Mouse (Mus musculus): Measurements from ENCODE around the gene Apbb1. TPM values are rescaled to one million over a fixed set of nuclear protein-coding genes. Genes with fewer than 3 reads are reported as not detected.

The Apbb1 gene
- total RNA-seq, 2 experiments from 2014 or later, result 57.5 to 59.1 TPM

DNA sequence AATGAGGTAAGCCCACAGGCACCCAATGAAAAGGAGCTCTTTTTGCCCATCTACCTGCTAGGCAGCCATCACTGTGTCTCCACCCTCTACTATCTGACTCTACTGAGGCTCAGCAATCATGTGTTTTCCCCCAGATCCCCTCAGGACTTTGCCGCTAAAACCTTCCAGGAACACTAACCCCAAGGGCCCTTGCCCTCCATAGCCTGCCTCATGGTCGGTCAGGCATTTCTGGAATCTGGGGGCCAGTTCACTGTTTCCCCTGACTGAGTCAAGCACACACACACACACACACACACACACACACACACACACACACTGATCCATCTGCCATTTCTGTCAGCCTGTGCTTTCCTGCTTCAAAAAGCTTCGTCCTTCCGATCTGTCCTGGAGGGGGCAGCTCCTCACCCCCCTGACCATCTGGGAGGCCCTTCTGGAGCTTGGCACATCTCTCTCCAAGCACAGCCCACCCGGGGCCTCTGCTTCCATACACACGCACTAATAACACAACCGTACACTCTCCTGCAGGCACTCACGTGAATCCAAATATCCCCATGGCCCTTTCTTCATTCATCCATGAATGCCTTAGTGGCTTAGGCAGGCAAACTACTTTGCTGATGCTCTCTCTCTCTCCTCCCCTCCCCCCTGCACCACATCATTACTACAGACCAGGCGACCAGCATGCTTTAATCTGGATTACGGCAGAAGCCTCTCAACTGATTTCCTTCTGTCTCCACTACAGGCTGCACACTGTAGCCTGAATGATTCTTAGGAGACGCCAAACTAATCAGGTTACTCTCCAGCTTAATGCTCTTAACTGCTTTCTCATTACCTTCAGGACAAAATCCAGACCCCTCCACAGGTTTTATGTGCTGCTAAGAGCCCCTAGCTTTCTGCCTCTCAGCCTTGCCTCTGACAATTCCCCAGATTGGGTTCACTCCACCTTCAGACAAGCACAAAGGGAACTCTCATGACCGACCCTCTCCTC, 11.6 kb downstream of the Apbb1 start:
- DNase-seq, result no peak

- no peak for DNase-seq
These were observed 12.4 kb downstream of the Apbb1 start for GRCm38 (mm10) chr7:105568988-105569471.

DNA sequence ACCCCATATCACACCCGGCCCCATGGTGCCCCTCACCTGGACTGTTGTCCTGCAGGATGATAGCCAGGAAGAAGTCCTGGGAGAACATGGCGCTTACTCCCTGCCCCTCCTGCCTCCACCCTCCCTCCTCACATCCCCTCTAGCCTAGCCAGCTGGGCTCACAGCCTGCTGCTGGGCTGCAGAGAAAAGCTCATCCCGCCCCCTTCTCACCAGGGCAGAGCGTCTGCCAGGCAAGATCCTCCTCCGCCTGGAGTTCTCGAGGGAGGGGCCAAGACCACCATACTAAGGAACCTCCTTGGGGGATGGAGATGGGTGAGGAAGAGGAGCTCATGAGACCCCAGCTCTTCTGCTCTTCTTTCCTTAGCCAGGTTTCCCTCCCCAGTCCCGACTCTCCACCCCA, 12.9 kb downstream of the Apbb1 start:
- no peak for DNase-seq

DNA sequence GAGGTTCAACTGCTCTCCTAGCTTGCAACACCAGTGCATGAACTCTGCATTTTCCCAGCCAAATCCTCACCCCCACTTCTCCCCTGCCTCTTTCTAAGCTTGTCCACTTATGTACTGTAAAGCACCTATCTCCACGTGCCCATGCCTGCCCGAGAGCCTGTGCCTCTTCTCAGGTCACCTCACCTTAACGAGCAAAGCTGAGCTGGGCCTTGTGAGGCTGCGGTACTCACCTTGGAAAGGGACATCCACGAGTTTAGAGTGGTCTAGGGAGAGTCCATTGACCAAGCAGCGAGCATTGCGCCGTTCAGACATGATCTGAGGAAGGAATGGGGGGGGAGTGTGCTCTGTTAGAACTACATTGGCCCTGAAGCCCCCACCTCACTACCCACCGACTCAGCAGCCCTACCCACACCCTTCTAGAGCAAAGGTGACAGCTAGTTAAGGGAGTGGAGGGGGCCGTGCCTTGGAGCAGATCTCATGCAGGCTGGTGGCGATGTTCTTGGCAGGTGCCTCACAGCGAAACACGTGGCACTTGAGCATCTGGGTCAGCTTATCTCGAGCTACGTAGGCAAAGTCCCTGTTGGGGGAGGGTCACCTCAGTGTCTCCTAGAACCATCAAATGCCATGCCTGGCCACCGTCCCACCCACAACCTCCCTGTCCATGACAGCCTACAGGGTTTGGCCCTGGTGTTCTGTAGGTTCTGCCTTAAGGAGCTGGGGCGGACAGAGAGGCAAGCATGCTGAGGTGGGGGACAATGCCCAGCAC, 16.2 kb downstream of the Apbb1 start:
- DNase-seq, result peak; percentile 73

GRCm38 (mm10) chr7:105563367-105563766, 18.1 kb downstream of the Apbb1 start:
- no peak for DNase-seq

GRCm38 (mm10) chr7:105562317-105562716, 19.1 kb downstream of the Apbb1 start:
- DNase-seq, result no peak

DNA sequence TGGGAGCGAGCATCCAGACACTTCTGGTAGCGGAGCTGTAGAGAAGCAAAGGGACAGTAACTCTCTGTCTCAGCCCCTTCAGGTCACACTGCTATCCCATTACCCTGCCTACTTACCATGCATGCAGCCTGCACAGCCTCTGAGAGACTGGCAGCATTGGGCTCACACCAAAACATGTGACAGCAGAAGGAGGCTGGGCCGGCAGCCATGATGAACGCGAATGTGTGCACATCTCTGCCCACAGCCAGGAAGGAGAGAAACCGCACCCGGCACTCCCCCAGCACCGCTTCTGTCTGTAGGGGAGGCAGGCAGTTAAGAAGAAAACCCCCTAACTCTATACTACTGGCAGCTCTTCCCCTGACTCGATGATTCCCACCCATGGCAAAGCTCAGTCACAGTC, 22.4 kb downstream of the Apbb1 start:
- DNase-seq, result no peak

DNA sequence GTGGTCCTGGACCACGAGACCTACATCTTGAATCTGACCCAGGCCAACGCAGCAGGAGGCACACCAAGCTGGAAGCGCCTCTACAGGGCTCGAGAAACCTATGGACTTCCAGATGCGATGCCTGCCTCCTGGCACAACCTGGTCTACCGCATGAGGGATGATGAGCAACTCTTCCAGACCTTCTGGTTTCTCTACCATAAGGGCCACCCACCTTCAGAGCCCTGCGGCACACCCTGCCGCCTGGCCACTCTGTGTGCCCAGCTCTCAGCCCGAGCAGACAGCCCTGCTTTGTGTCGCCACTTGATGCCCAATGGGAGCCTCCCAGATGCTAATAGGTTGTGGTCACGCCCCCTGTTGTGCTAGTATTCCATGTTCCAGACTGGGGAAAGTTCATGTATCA, 23.8 kb downstream of the Apbb1 start:
- DNase-seq, result no peak

DNA sequence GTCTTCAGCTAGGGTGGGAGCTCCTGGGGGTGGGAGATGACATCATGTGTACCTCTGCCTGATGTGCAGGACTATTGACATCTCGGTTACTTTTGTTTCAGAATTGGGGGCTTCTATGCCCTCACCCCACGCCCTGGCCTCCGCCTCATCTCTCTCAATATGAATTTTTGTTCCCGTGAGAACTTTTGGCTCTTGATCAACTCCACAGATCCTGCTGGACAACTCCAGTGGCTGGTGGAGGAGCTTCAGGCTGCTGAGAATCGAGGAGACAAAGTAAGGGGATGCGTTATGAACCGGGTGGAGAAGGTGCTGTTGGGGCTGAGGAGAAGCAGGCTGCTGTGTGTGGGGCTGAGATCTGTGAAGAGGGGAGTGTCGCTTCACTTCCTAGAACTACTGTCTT, 25.0 kb downstream of the Apbb1 start:
- no peak for DNase-seq

DNA sequence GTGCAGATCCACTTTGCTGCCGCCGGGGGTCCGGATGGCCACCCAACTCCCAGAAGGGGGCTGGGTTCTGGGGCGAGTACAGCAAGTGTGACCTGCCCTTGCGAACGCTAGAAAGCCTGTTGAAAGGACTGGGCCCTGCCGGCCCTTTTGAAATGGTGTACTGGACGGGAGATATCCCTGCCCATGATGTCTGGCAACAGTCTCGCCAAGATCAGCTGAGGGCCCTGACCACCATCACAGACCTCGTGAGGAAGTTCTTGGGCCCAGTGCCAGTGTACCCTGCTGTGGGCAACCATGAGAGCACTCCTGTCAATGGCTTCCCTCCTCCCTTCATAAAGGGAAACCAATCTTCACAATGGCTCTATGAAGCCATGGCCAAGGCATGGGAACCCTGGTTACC, 25.9 kb downstream of the Apbb1 start:
- peak; percentile 46 for DNase-seq

- peak; percentile 92 for DNase-seq
These were observed 27.1 kb downstream of the Apbb1 start, which contains the start of gene Smpd1 for GRCm38 (mm10) chr7:105554212-105554942. Smpd1 (plus strand) TSS chr7:105554360.

DNA sequence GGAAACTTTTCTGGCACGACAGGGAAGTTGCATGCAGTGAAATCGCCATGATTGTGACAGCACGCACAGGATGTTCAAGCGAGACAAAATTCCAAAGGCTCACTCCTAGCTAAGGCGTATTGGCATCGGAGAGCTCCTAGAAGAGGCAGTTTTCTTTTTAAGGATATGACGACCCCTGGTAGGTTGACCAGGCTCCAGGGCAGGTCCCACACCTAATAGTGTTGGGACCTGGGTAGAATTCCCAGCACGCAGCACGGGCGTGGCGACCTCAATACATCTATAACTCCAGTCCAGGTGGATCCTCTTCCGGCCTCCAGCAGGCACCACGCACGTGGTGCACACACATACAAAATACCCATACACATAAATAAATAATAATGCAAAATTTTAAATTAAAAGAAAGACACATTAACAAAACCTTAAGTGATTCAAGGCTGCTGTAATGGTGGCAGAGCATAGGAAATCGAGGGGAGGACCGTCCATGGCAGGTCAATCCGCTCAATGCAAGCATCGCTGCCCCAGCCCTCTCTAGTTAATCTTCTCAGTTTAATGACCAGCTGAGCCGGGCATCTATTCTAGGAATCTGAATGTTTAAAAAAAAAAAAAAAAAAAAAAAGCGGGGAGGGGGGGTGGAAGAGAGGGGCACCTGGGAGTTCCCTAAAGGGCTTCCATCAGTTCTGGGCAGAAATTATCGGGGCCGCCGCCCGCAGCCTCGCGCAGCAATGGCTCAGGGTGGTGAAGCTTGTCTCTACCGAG, 27.8 kb downstream of the Apbb1 start:
- no peak for DNase-seq

GRCm38 (mm10) chr7:105549035-105549434, 32.4 kb downstream of the Apbb1 start:
- DNase-seq, result peak; percentile 51

DNA sequence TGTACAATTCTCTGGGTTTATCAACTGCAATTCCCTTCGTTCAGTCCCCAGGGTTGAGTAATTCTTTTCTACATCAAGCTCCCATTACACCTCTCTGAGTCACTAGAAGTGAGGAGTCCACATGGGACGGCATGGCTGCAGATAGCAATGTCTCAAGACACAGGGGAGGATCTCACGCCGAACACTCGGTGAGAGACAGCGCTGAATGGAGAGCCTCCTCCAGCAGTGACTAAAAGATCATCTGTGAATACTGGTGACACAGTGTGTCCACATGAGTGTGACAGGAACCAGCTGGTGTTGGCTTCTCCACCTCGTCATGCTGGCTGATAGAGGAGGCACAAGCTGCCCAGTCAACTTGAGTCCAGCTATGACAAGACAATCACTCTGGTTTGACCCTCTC, 33.5 kb downstream of the Apbb1 start:
- DNase-seq, result no peak

DNA sequence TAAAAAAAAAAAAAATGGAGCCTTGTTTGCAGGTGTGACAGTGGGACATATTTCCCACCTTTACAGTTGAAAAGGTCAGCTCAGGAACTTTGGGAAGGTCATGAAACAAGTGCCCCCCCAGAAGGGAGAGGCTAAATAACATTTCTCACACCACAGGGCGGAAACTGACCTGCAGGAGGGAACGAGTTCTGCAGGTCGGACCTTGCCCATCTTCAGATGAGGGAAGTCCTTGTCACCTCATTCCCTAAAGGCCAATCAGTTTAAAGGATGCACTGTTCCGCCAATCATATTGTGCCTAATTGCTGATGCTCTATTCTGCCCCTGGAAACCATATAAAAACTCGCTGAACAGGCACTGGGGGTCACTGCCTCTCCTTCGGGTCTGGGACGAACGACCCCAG, 35.5 kb downstream of the Apbb1 start:
- DNase-seq, result no peak

DNA sequence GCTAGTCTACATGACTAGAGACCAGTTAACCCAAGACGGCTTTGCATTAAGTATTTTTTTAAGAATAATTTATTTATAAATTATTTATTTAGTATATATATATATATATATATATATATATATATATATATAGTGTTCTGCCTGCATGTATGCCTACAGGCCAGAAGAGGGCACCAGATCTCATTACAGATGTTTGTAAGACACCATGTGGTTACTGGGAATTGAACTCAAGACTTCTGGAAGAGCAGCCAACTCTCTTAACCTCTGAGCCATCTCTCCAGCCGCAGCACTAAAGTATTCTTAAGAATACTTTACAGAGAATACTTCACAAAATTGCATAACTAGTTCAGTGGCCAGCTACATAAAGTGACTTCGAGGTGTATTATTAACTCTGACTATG, 47.3 kb downstream of the Apbb1 start:
- no peak for DNase-seq

GRCm38 (mm10) chr7:105528094-105528493, 53.4 kb downstream of the Apbb1 start:
- no peak for DNase-seq

DNA sequence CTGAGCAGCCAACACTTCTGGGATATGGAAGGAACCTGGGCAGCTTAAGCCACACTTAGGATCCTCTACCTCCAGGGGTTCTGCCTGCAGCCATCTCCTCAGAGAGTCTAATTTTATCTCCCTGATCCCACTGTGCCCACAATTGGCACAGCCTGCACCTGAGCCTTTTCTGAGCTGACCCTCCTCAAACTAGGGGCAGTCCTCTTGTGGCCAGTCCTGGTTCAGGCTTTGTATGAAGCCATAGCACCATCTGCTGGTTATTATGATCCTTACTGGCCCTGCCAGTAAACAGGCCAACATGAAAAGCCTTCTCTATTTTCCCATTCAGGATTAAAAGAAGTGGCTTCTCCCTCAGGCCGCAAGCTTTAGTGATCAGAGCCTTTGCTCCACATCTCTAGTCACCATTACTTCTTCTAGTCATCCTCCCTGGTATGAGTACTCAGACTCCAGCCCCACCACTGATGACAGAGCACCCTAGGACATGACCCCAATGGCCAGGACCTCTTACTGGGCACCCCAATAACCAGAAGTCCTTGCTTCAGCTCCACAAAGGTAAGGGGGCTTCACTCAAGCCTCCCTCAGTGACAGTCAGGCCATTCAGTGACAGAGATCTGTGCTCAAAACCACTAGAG, 54.0 kb downstream of the Apbb1 start:
- DNase-seq, result peak; percentile 56

GRCm38 (mm10) chr7:105524222-105524621, 57.2 kb downstream of the Apbb1 start:
- no peak for DNase-seq

GRCm38 (mm10) chr7:105520201-105520600, 61.3 kb downstream of the Apbb1 start:
- DNase-seq, result peak; percentile 38

DNA sequence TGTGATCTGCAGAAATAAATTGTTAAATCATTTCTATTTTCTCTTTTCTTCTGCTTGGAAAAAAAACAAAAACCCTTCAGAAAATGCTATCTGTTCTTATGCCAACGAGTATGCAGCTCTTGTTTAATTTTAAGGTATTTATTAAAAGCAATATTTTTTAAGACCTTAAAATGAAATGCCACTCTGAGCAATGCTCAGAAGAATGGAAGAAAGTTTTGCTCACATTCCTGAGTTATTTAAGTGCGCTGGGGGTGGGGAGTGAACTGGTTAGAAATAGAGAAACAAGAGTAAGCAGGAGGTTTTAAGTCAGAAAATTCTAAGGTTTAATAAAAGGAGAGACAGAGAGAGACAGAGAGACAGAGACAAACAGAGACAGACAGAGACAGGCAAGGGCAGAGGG, 61.7 kb downstream of the Apbb1 start:
- DNase-seq, result no peak

Measured in heart, postnatal 4 days (tissue).